Mouse (Mus musculus) stomach, postnatal 0 days (tissue): Measurements from ENCODE around the gene Efr3b.

Source experiments
- CTCF ChIP-seq: IDR thresholded peaks from 2 replicates; pipeline ENCODE4 v1.5.1; 2016; ENCODE audit warnings: antibody characterized with exemption, low read depth, mild to moderate bottlenecking, moderate library complexity
- EP300 ChIP-seq: optimal IDR thresholded peaks from 2 replicates; pipeline ENCODE3; 2016; ENCODE audit warnings: antibody characterized with exemption

GRCm38 (mm10) chr12:4000406-4000805 is 38.3 kb downstream of the Efr3b start:
- TF ChIP-seq CTCF (no peak), EP300 (no peak)
